Mouse (Mus musculus) testis, adult 2 months (tissue): ENCODE results near the gene Mras. TPM values are rescaled to one million over a fixed set of nuclear protein-coding genes. Genes with fewer than 3 reads are reported as not detected.
A peak's percentile ranks its signal among the peaks of the same experiment; 100 is the strongest.

Source experiments
- H3K27ac ChIP-seq: fragments of 200-500 bp; 2 replicates; pipeline ENCODE4 v1.5.1; 2012; ENCODE audit warnings: low read depth, low read length; ENCODE audit not compliant: control insufficient read depth, insufficient read depth
- H3K27me3 ChIP-seq: fragments of 200-500 bp; 2 replicates; pipeline ENCODE4 v1.6.1; 2012; ENCODE audit warnings: mild to moderate bottlenecking, low read length, moderate library complexity; ENCODE audit not compliant: control insufficient read depth, insufficient read depth
- H3K36me3 ChIP-seq: fragments of 200-500 bp; 2 replicates; pipeline ENCODE4 v1.6.1; 2012; ENCODE audit warnings: mild to moderate bottlenecking, low read length; ENCODE audit not compliant: control insufficient read depth, insufficient read depth
- H3K4me1 ChIP-seq: fragments of 200-500 bp; 2 replicates; pipeline ENCODE4 v1.6.1; 2012; ENCODE audit warnings: low read length; ENCODE audit not compliant: control insufficient read depth, insufficient read depth
- H3K4me3 ChIP-seq: fragments of 200-500 bp; 2 replicates; pipeline ENCODE4 v1.5.1; 2012; ENCODE audit warnings: low read depth, mild to moderate bottlenecking, low read length, moderate library complexity, mixed read lengths; ENCODE audit not compliant: control insufficient read depth
- CTCF ChIP-seq: fragments of 200-500 bp; IDR thresholded peaks from 2 replicates; pipeline ENCODE4 v1.5.1; 2012; ENCODE audit warnings: low read depth, mild to moderate bottlenecking, inconsistent platforms, low read length, moderate library complexity; ENCODE audit not compliant: control insufficient read depth, insufficient read depth, insufficient replicate concordance
- POLR2A ChIP-seq: fragments of 200-500 bp; IDR thresholded peaks from 2 replicates; pipeline ENCODE4 v1.6.1; 2012; ENCODE audit warnings: low read depth, mild to moderate bottlenecking, inconsistent platforms, low read length, moderate library complexity; ENCODE audit not compliant: control insufficient read depth
- polyA plus RNA-seq: library from polyadenylated mRNA; depleted of rRNA; stranded (reverse); fragments of >200 nt; gene quantifications from 2 replicates; pipeline ENCODE4 v1.2.3, GENCODE M21; 2012

Mras gene
- polyA plus RNA-seq, 1 experiment = 17.2 TPM

- no peaks in the 10 kb centered on the region for H3K4me1 ChIP-seq
- no peak overlapping the region for H3K4me3 ChIP-seq
- TF ChIP-seq POLR2A (no peak), CTCF (no peak)
- no peak overlapping the region for H3K27ac ChIP-seq
- H3K27me3 ChIP-seq = no peaks in the 10 kb centered on the region
- H3K36me3 ChIP-seq = no peaks in the 10 kb centered on the region
These were observed 33.3 kb upstream of the Mras start for GRCm38 (mm10) chr9:99470347-99471092.

GRCm38 (mm10) chr9:99469681-99470273 lies 32.6 kb upstream of the Mras start:
- Histone ChIP-seq H3K36me3 (no peaks in the 10 kb centered on the region), H3K4me1 (no peaks in the 10 kb centered on the region)
- no peak for TF ChIP-seq CTCF
- TF ChIP-seq POLR2A = no peak

GRCm38 (mm10) chr9:99468572-99468971 lies 31.4 kb upstream of the Mras start:
- no peaks in the 10 kb centered on the region for H3K27me3 ChIP-seq
- H3K4me3 ChIP-seq = no peak overlapping the region
- no peaks in the 10 kb centered on the region for H3K4me1 ChIP-seq
- H3K27ac ChIP-seq = no peak overlapping the region
- no peak for TF ChIP-seq POLR2A
- TF ChIP-seq CTCF = no peak
- H3K36me3 ChIP-seq = no peaks in the 10 kb centered on the region

More at GRCm38 (mm10) chr9:99469681-99470273, 32.6 kb upstream of the Mras start:
- Histone ChIP-seq H3K27ac (no peak overlapping the region), H3K4me3 (no peak overlapping the region), H3K27me3 (no peaks in the 10 kb centered on the region)

GRCm38 (mm10) chr9:99464876-99465275 lies 27.7 kb upstream of the Mras start:
- Histone ChIP-seq H3K4me1 (no peaks in the 10 kb centered on the region), H3K36me3 (no peaks in the 10 kb centered on the region), H3K27ac (no peak overlapping the region), H3K27me3 (no peaks in the 10 kb centered on the region), H3K4me3 (no peak overlapping the region)
- TF ChIP-seq POLR2A = no peak
- TF ChIP-seq CTCF = no peak

GRCm38 (mm10) chr9:99459730-99460129 lies 22.5 kb upstream of the Mras start:
- H3K27ac ChIP-seq = no peak overlapping the region
- no peaks in the 10 kb centered on the region for H3K27me3 ChIP-seq
- no peaks in the 10 kb centered on the region for H3K4me1 ChIP-seq
- H3K36me3 ChIP-seq = no peaks in the 10 kb centered on the region
- TF ChIP-seq POLR2A (no peak), CTCF (no peak)
- H3K4me3 ChIP-seq = no peak overlapping the region

- H3K4me3 ChIP-seq = no peak overlapping the region
- H3K4me1 ChIP-seq = no peaks in the 10 kb centered on the region
- no peaks in the 10 kb centered on the region for H3K36me3 ChIP-seq
- peak; percentile 65 for TF ChIP-seq CTCF
- TF ChIP-seq POLR2A = no peak
- H3K27ac ChIP-seq = no peak overlapping the region
- H3K27me3 ChIP-seq = no peaks in the 10 kb centered on the region
These were observed 21.5 kb upstream of the Mras start for GRCm38 (mm10) chr9:99458529-99459208.

GRCm38 (mm10) chr9:99454211-99454610 lies 17.0 kb upstream of the Mras start:
- no peak overlapping the region for H3K27ac ChIP-seq

More at GRCm38 (mm10) chr9:99454211-99454610, 17.0 kb upstream of the Mras start:
- H3K4me3 ChIP-seq = no peak overlapping the region
- TF ChIP-seq CTCF (no peak), POLR2A (no peak)
- H3K36me3 ChIP-seq = no peaks in the 10 kb centered on the region
- H3K4me1 ChIP-seq = peaks cover 2% of the 10 kb centered on the region; the same call in 1 of the 2 replicates
- no peaks in the 10 kb centered on the region for H3K27me3 ChIP-seq
